In the genomic region with DNA sequence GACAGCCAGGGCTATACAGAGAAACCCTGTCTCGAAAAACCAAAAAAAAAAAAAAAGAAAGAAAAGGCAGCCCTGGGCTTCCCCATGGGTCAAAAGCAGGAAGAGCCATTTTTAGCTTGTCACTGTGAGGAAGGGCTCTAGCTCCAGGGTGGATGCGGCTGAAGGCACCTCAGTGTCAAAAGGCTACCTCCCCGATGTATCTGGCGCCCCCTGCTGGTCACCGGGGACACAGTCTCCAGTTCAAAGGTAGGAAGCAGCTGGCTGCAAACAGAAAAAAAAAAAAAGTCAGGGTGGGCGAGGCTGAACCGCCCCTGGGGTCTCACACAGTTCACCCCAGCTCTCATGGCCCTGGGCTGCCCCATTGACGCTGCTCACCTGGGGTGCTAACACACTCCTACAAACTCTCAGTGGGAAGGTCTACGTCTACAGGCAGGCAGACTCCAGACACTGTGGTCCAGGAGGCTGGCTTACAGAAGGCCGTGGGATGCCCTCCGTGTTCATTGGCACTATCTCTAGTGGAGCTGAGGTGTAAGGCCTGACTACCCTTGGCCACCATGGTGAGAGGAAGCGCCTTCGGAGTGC, we compare ENCODE assay signal across 8 mouse cellular contexts. TPM values are rescaled to one million over a fixed set of nuclear protein-coding genes. Genes with fewer than 3 reads are reported as not detected.
DNase-seq lines count a peak whose midpoint lies in the region; ATAC-seq lines count a peak whose summit lies in the region.

No protein-coding gene starts in this region.

- intact Hi-C loops in left cerebral cortex, postnatal 4 days (cut with DNase I) = loop anchor here (10.0 kb wide), 1 partner anchor 80 kb away; no protein-coding TSS in a partner anchor

- H3K9me3 ChIP-seq in heart, embryonic 11.5 days (replicated peaks; ENCODE audit: control insufficient read depth, low read length) = no peaks in the 10 kb centered on the region
- H3K9me3 ChIP-seq in intestine, embryonic 14.5 days (ENCODE audit: control insufficient read depth, low read length) = no peaks in the 10 kb centered on the region
- H3K9me3 ChIP-seq in midbrain, embryonic 16.5 days (replicated peaks; ENCODE audit: control insufficient read depth, low read length, poor library complexity, severe bottlenecking) = no peaks in the 10 kb centered on the region

- peak; percentile 84 to 93 for DNase-seq in heart, adult 18-20 months
- DNase-seq in cerebellum, postnatal 14 days = peak; percentile 89 to 95
- peak; percentile 87 for DNase-seq in gastrocnemius, adult 18-20 months (ENCODE audit: low spot score)
- DNase-seq in intestine, embryonic 14.5 days (ENCODE audit: low spot score) = peak; percentile 93
- peak; percentile 93 for DNase-seq in left cerebral cortex, postnatal 4 days
- peak; percentile 78 to 91 for DNase-seq in spleen, postnatal 10 days (ENCODE audit: low spot score in 2 of 2)

- H3K4me3 ChIP-seq in heart, embryonic 11.5 days (ENCODE audit: low read depth, low read length) = no peak overlapping the region
- no peak overlapping the region for H3K4me3 ChIP-seq in intestine, embryonic 14.5 days (ENCODE audit: low read depth, low read length)
- no peak overlapping the region for H3K4me3 ChIP-seq in midbrain, embryonic 16.5 days (ENCODE audit: low read depth, low read length)

- WGBS in heart, embryonic 11.5 days (ENCODE audit: insufficient replicate concordance) = 31% methylated on average over 12 of the region's 13 CpGs
- WGBS in intestine, embryonic 14.5 days = 36% methylated on average over 12 of the region's 13 CpGs
- 36% methylated on average over 12 of the region's 13 CpGs for WGBS in midbrain, embryonic 16.5 days

- 0 out of 2 replicates have a peak, but pooled peaks cover 2% of the 10 kb centered on the region for H3K27me3 ChIP-seq in heart, embryonic 11.5 days (ENCODE audit: control insufficient read depth, insufficient read depth, low read length)
- H3K27me3 ChIP-seq in intestine, embryonic 14.5 days (replicated peaks; ENCODE audit: control insufficient read depth, insufficient read depth, low read length) = no peaks in the 10 kb centered on the region
- H3K27me3 ChIP-seq in midbrain, embryonic 16.5 days (ENCODE audit: control insufficient read depth, insufficient read depth, low read depth, low read length) = no peaks in the 10 kb centered on the region

- no peak for ATAC-seq in heart, embryonic 11.5 days (replicated peaks; ENCODE audit: insufficient number of reproducible peaks, low FRiP score, low TSS enrichment)
- ATAC-seq in intestine, embryonic 14.5 days (replicated peaks; ENCODE audit: low FRiP score, low TSS enrichment, low read depth) = peak; percentile 59
- ATAC-seq in midbrain, embryonic 16.5 days = 0 out of 2 replicates have a peak, but pooled peaks have one; percentile 21

- H3K4me1 ChIP-seq in heart, embryonic 11.5 days (ENCODE audit: control insufficient read depth, insufficient read depth, low read length) = no peaks in the 10 kb centered on the region
- no peaks in the 10 kb centered on the region for H3K4me1 ChIP-seq in intestine, embryonic 14.5 days (replicated peaks; ENCODE audit: control insufficient read depth, insufficient read depth, low read length)
- H3K4me1 ChIP-seq in midbrain, embryonic 16.5 days (ENCODE audit: control insufficient read depth, insufficient read depth, low read length) = no peaks in the 10 kb centered on the region

- H3K9ac ChIP-seq in heart, embryonic 11.5 days (ENCODE audit: low read depth, low read length) = no peak overlapping the region
- H3K9ac ChIP-seq in intestine, embryonic 14.5 days (ENCODE audit: low read length) = no peak overlapping the region
- H3K9ac ChIP-seq in midbrain, embryonic 16.5 days (ENCODE audit: low read depth, low read length) = no peak overlapping the region

- no peak overlapping the region for H3K4me2 ChIP-seq in heart, embryonic 11.5 days
- no peak overlapping the region for H3K4me2 ChIP-seq in intestine, embryonic 14.5 days (ENCODE audit: low read length)
- no peak overlapping the region for H3K4me2 ChIP-seq in midbrain, embryonic 16.5 days (ENCODE audit: low read length)

- H3K27ac ChIP-seq in heart, embryonic 11.5 days (ENCODE audit: low read depth, low read length) = no peak overlapping the region
- H3K27ac ChIP-seq in intestine, embryonic 14.5 days (ENCODE audit: low read depth) = no peak overlapping the region
- no peak overlapping the region for H3K27ac ChIP-seq in midbrain, embryonic 16.5 days (ENCODE audit: low read length)

- H3K36me3 ChIP-seq in heart, embryonic 11.5 days (ENCODE audit: control insufficient read depth, insufficient read depth, low read length) = no peaks in the 10 kb centered on the region
- H3K36me3 ChIP-seq in intestine, embryonic 14.5 days (ENCODE audit: control insufficient read depth, insufficient read depth, low read length) = no peaks in the 10 kb centered on the region
- H3K36me3 ChIP-seq in midbrain, embryonic 16.5 days (ENCODE audit: control insufficient read depth, insufficient read depth, low read length) = no peaks in the 10 kb centered on the region

RNA-seq across cellular contexts. Expression of gene Arhgef10l, which starts 8.6 kb away (rescaled TPM):
- 10 to 100 TPM; 68.5 to 72.7 TPM for total RNA-seq in heart, adult 18-20 months (2021)
- polyA plus RNA-seq in heart, embryonic 11.5 days (2014; fragmentation: Nextera tagmentation; extraction: Ambion mirVana) = 9.7 and 12.9 TPM in 2 replicates
- total RNA-seq in gastrocnemius, adult 18-20 months (2021) = 10 to 100 TPM; 53.2 to 68.6 TPM
- 15.2 and 16.3 TPM in 2 replicates for polyA plus RNA-seq in intestine, embryonic 14.5 days (2014; fragmentation: Nextera tagmentation; extraction: Ambion mirVana)
- 10 to 100 TPM; 50.6 to 52.0 TPM for total RNA-seq in left cerebral cortex, postnatal 4 days (2021)
- 24.5 and 27.8 TPM in 2 replicates for polyA plus RNA-seq in midbrain, embryonic 16.5 days (2015; fragmentation: Nextera tagmentation; extraction: Ambion mirVana)

RNA-seq across cellular contexts. Expression of gene Rcc2, which starts 25.9 kb away (rescaled TPM):
- total RNA-seq in heart, adult 18-20 months (2021) = 10 to 100 TPM; 12.2 to 14.9 TPM
- 23.3 and 24.6 TPM in 2 replicates for polyA plus RNA-seq in heart, embryonic 11.5 days (2014; fragmentation: Nextera tagmentation; extraction: Ambion mirVana)
- 1 to 10 TPM; 7.2 to 8.9 TPM for total RNA-seq in gastrocnemius, adult 18-20 months (2021)
- 29.8 and 30.7 TPM in 2 replicates for polyA plus RNA-seq in intestine, embryonic 14.5 days (2014; fragmentation: Nextera tagmentation; extraction: Ambion mirVana)
- total RNA-seq in left cerebral cortex, postnatal 4 days (2021) = 10 to 100 TPM; 59.4 to 63.3 TPM
- polyA plus RNA-seq in midbrain, embryonic 16.5 days (2015; fragmentation: Nextera tagmentation; extraction: Ambion mirVana) = 9.7 and 11.5 TPM in 2 replicates
